Mouse (Mus musculus) small intestine, adult 2 months (tissue): ENCODE measurements around the gene Mypop.

Experiments used
- CTCF ChIP-seq: fragments of 200-500 bp; IDR thresholded peaks from 2 replicates; pipeline ENCODE4 v1.5.1; 2012; ENCODE audit warnings: low read depth, mild to moderate bottlenecking, control low read depth, inconsistent platforms, low read length, moderate library complexity, mixed read lengths; ENCODE audit not compliant: insufficient replicate concordance, insufficient read length; ENCODE audit errors: extremely low read depth
- POLR2A ChIP-seq: fragments of 200-500 bp; IDR thresholded peaks from 2 replicates; pipeline ENCODE4 v1.6.1; 2012; ENCODE audit warnings: low read depth, mild to moderate bottlenecking, control low read depth, inconsistent platforms, low read length, moderate library complexity

- no peak for TF ChIP-seq CTCF
- no peak for TF ChIP-seq POLR2A
Measured at GRCm38 (mm10) chr7:19022189-19022958, 31.3 kb downstream of the Mypop start.
